Mouse (Mus musculus): ENCODE measurements at regions not wholly inside any gene's neighbourhood (a gene's known extent, or its start where the extent isn't known, plus 50 kb on each side); places are given as distances from the start of the nearest gene placed in this dataset.

DNA sequence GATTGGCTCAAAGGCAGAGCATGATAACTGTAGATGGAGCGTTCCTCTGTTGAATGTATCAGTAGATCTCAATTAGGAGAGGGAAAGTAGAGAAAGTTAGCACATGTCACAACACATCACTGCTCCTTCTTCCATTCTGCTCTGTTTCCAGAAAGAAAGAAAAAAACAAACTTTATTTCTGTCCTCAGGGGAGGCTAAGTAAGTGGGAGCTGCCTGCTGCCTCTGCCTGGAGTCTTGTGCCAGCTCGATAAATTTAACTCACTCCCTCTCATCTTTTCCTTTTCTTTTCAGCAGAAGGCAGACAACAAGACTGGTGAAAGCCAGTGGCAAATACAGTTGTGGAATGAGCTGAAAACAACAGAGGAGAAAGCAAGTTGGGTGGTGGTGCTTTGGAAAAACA lies 517.5 kb upstream of the Gm21961 start:
- Histone ChIP-seq H3K4me1 (no peaks in the 10 kb centered on the region), H3K27me3 (replicated peaks) (no peaks in the 10 kb centered on the region), H3K27ac (no peak overlapping the region), H3K4me2 (replicated peaks) (no peak overlapping the region), H3K9me3 (no peaks in the 10 kb centered on the region), H3K4me3 (no peak overlapping the region), H3K36me3 (no peaks in the 10 kb centered on the region), H3K9ac (no peak overlapping the region)
- 85% methylated on average over 2 of the region's 2 CpGs for WGBS
- ATAC-seq (ENCODE audit: low FRiP score, low read depth) = no peak

DNA sequence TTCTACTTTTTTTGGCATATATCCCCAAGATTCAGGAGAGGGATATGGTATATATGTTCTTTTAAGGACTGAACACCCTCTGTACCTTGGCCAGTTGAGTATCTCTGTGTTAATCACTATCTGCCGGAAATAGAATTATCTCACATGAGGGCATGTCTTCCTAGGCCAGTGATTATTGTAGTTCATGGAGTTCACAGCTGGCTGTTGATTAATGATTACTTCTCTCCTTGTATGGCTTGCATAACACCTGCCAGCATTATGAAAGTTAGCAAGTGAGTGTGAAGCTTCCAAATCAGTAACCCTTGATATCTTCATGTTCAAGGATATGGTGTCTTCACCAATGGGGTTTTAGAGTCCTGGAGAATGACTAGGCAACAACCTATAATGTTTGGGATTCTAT lies 488.0 kb upstream of the Gm21961 start:
- H3K27ac ChIP-seq = no peak overlapping the region
- no peaks in the 10 kb centered on the region for H3K36me3 ChIP-seq
- WGBS = 91% methylated on average over 1 of the region's 1 CpGs
- ATAC-seq (ENCODE audit: low FRiP score, low read depth) = no peak
- no peak overlapping the region for H3K4me2 ChIP-seq (replicated peaks)
- no peaks in the 10 kb centered on the region for H3K9me3 ChIP-seq
- H3K27me3 ChIP-seq (replicated peaks) = no peaks in the 10 kb centered on the region
- no peak overlapping the region for H3K9ac ChIP-seq
- H3K4me3 ChIP-seq = no peak overlapping the region
- H3K4me1 ChIP-seq = no peaks in the 10 kb centered on the region

DNA sequence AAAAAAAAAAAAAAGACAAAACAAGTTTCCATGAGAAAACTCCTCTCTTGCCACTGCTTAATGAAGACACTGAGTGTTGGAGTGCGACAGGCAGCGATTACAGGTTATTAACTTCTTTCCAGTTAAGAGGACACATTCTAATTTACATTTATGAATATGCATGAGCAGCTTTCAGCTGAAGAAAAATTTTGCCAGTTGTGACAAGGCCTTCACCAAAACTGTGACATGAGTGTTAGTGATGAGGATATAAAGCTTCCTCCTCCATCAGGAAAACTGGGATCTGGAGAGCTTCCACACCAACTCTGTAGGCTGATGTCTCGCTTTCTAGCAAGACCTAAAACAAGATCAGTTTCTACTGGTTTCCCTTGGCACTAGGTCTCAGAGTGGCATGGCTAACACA lies 464.2 kb upstream of the Gm21961 start:
- 78% methylated on average over 3 of the region's 3 CpGs for WGBS
- Histone ChIP-seq H3K4me3 (no peak overlapping the region), H3K9ac (no peak overlapping the region), H3K27me3 (replicated peaks) (no peaks in the 10 kb centered on the region), H3K36me3 (no peaks in the 10 kb centered on the region), H3K4me1 (no peaks in the 10 kb centered on the region), H3K27ac (no peak overlapping the region), H3K4me2 (replicated peaks) (no peak overlapping the region), H3K9me3 (no peaks in the 10 kb centered on the region)
- no peak for ATAC-seq (ENCODE audit: low FRiP score, low read depth)

- Histone ChIP-seq H3K9me3 (no peaks in the 10 kb centered on the region), H3K4me3 (no peak overlapping the region), H3K27me3 (replicated peaks) (no peaks in the 10 kb centered on the region), H3K4me1 (no peaks in the 10 kb centered on the region), H3K4me2 (replicated peaks) (no peak overlapping the region), H3K9ac (no peak overlapping the region), H3K36me3 (no peaks in the 10 kb centered on the region), H3K27ac (no peak overlapping the region)
- peak; percentile 88 for ATAC-seq (ENCODE audit: low FRiP score, low read depth)
- 24% methylated on average over 2 of the region's 2 CpGs for WGBS
These were observed 440.6 kb upstream of the Gm21961 start for GRCm38 (mm10) chr15:65455203-65455816.

DNA sequence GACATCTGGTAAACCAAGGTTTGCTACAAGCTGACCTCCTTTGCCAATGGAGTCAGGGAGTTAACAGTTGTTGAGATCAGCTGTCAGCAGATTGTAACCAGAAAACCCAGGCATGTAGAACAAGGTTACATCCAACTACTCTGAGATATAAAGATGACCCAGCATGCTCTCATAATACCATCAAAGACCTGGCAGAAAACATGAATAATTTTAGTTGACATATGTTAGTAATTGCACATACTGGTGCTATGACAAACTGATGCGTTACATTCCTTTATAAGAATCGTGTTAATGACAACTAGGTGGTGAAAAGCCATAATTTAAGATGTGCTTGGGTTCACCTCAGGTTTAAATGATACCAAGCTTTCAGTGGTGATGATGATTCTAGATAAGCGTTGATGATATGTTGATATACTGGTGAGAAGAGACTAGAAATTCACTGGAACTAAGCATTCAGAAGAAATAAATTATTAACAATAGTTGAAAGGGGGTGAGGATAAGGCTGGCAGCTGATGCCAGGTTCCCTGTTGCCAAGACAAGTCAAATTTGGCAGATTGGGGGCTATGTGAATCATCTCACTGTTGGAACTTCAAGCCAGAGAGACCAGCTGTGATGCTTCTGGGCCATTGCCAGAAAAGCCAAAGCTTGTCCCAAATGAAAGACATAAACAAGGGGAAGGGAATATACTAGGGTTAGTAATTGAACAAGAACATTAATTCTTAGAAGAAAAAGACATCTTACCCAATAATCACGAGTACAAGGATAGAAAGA lies 437.7 kb upstream of the Gm21961 start:
- WGBS = 87% methylated on average over 4 of the region's 4 CpGs
- Histone ChIP-seq H3K9me3 (no peaks in the 10 kb centered on the region), H3K4me1 (no peaks in the 10 kb centered on the region), H3K4me3 (no peak overlapping the region), H3K4me2 (replicated peaks) (no peak overlapping the region), H3K27me3 (replicated peaks) (no peaks in the 10 kb centered on the region), H3K27ac (no peak overlapping the region), H3K36me3 (no peaks in the 10 kb centered on the region), H3K9ac (no peak overlapping the region)
- no peak for ATAC-seq (ENCODE audit: low FRiP score, low read depth)

DNA sequence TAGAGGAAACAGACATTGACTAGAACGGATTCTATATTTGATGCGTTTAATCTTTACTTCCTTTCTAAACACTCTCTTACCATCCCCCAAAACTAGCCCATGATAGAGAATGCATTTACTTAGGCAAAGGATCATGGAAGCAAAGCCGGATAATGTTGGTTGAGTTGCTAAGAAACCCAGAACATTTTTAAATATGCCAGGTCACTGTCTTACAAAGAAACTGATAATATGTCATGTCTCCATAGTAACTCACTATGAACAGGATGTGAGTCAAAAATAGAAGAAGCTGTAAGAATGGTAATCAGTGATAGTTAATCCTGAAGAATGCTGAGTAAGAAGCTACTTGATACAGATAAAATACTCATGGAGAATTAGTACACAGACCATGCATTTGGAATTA lies 405.0 kb upstream of the Gm21961 start:
- 87% methylated on average over 3 of the region's 3 CpGs for WGBS
- H3K4me2 ChIP-seq (replicated peaks) = no peak overlapping the region
- no peaks in the 10 kb centered on the region for H3K4me1 ChIP-seq
- no peaks in the 10 kb centered on the region for H3K9me3 ChIP-seq
- H3K9ac ChIP-seq = no peak overlapping the region
- H3K36me3 ChIP-seq = no peaks in the 10 kb centered on the region
- H3K4me3 ChIP-seq = no peak overlapping the region
- ATAC-seq (ENCODE audit: low FRiP score, low read depth) = no peak
- H3K27ac ChIP-seq = no peak overlapping the region
- no peaks in the 10 kb centered on the region for H3K27me3 ChIP-seq (replicated peaks)

Data from neural tube, embryonic 12.5 days (tissue).